Mouse (Mus musculus) kidney, adult 2 months (tissue): ENCODE results near the gene Tiam1. TPM values are rescaled to one million over a fixed set of nuclear protein-coding genes. Genes with fewer than 3 reads are reported as not detected.

Experiments
- DNase-seq: peaks from one replicate; pipeline ENCODE4 v3.0.0; 2021
- H3K27ac ChIP-seq: fragments of 200-500 bp; 2 replicates; pipeline ENCODE4 v1.5.1; 2012; ENCODE audit warnings: low read depth, low read length, control low read depth, inconsistent platforms; ENCODE audit not compliant: insufficient read depth
- H3K27me3 ChIP-seq: fragments of 200-500 bp; replicated peaks from 2 replicates; pipeline ENCODE4 v1.6.1; 2012; ENCODE audit warnings: mild to moderate bottlenecking, moderate library complexity, low read length, inconsistent platforms; ENCODE audit not compliant: control insufficient read depth, insufficient read depth
- H3K36me3 ChIP-seq: fragments of 200-500 bp; 2 replicates; pipeline ENCODE4 v1.6.1; 2012; ENCODE audit warnings: mild to moderate bottlenecking, moderate library complexity, low read length, inconsistent platforms; ENCODE audit not compliant: control insufficient read depth, insufficient read depth
- H3K4me1 ChIP-seq: fragments of 200-500 bp; 2 replicates; pipeline ENCODE4 v1.6.1; 2011; ENCODE audit warnings: low read length; ENCODE audit not compliant: control insufficient read depth, insufficient read depth
- H3K4me3 ChIP-seq: fragments of 200-500 bp; 2 replicates; pipeline ENCODE4 v1.5.1; 2011; ENCODE audit warnings: mild to moderate bottlenecking, low read depth, low read length, control low read depth; ENCODE audit not compliant: insufficient read depth
- CTCF ChIP-seq: fragments of 200-500 bp; conservative IDR thresholded peaks from 2 replicates; pipeline ENCODE4 v1.5.1; 2011; ENCODE audit warnings: low read depth, mild to moderate bottlenecking, control low read depth, low read length, moderate library complexity, mixed read lengths; ENCODE audit not compliant: insufficient read depth, insufficient read length
- POLR2A ChIP-seq: fragments of 200-500 bp; IDR thresholded peaks from one replicate; pipeline ENCODE4 v1.6.1; 2011; ENCODE audit warnings: low read depth, low read length, control low read depth
- whole genome bisulfite sequencing: fragments of 180-500 bp; shearing (Covaris S2); methylation state at CpG from one replicate; pipeline ENCODE4 v1.1.7; 2018; 5-methylcytosine and 5-hydroxymethylcytosine counted together
- polyA plus RNA-seq: library from polyadenylated mRNA; depleted of rRNA; stranded (reverse); fragments of >200 nt; gene quantifications from 2 replicates; pipeline ENCODE4 v1.2.3, GENCODE M21; 2012

The Tiam1 gene
- polyA plus RNA-seq, 1 experiment, result 4.0 TPM

- Histone ChIP-seq H3K36me3 (no peaks in the 10 kb centered on the region), H3K27ac (no peak overlapping the region), H3K4me1 (no peaks in the 10 kb centered on the region), H3K4me3 (no peak overlapping the region), H3K27me3 (no peaks in the 10 kb centered on the region)
- DNase-seq, result no peak
- WGBS, result 89% methylated on average over 8 of the region's 8 CpGs
- no peak for TF ChIP-seq POLR2A
- no peak for TF ChIP-seq CTCF
These were observed 298.1 kb downstream of the Tiam1 start for GRCm38 (mm10) chr16:89845461-89845860.

- H3K27ac ChIP-seq, result no peak overlapping the region
- TF ChIP-seq CTCF (peak; percentile 81), POLR2A (no peak)
- WGBS, result 37% methylated on average over 5 of the region's 5 CpGs
- H3K4me1 ChIP-seq, result no peaks in the 10 kb centered on the region
- no peaks in the 10 kb centered on the region for H3K27me3 ChIP-seq
- H3K4me3 ChIP-seq, result no peak overlapping the region
- DNase-seq, result peak; percentile 63
- H3K36me3 ChIP-seq, result no peaks in the 10 kb centered on the region
These were observed 299.0 kb downstream of the Tiam1 start for GRCm38 (mm10) chr16:89844580-89844979.

- Histone ChIP-seq H3K36me3 (no peaks in the 10 kb centered on the region), H3K27ac (no peak overlapping the region), H3K4me1 (no peaks in the 10 kb centered on the region), H3K4me3 (no peak overlapping the region), H3K27me3 (no peaks in the 10 kb centered on the region)
- 76% methylated on average over 6 of the region's 6 CpGs for WGBS
- no peak for DNase-seq
- no peak for TF ChIP-seq POLR2A
- TF ChIP-seq CTCF, result no peak
These were observed 301.7 kb downstream of the Tiam1 start for GRCm38 (mm10) chr16:89841894-89842293.

- no peak overlapping the region for H3K27ac ChIP-seq
- no peak for DNase-seq
- no peaks in the 10 kb centered on the region for H3K27me3 ChIP-seq
- H3K4me3 ChIP-seq, result no peak overlapping the region
- 95% methylated on average over 6 of the region's 6 CpGs for WGBS
- H3K36me3 ChIP-seq, result no peaks in the 10 kb centered on the region
- H3K4me1 ChIP-seq, result no peaks in the 10 kb centered on the region
- no peak for TF ChIP-seq POLR2A
- no peak for TF ChIP-seq CTCF
These were observed 303.2 kb downstream of the Tiam1 start for GRCm38 (mm10) chr16:89840361-89840760.

GRCm38 (mm10) chr16:89839829-89840228 lies 303.7 kb downstream of the Tiam1 start:
- H3K4me1 ChIP-seq, result no peaks in the 10 kb centered on the region

GRCm38 (mm10) chr16:89837096-89837495 lies 306.5 kb downstream of the Tiam1 start:
- WGBS, result 66% methylated on average over 9 of the region's 9 CpGs
- H3K27me3 ChIP-seq, result no peaks in the 10 kb centered on the region
- DNase-seq, result no peak
- H3K4me3 ChIP-seq, result no peak overlapping the region
- TF ChIP-seq POLR2A, result no peak
- no peak for TF ChIP-seq CTCF
- H3K36me3 ChIP-seq, result no peaks in the 10 kb centered on the region
- no peak overlapping the region for H3K27ac ChIP-seq
- no peaks in the 10 kb centered on the region for H3K4me1 ChIP-seq

More at GRCm38 (mm10) chr16:89839829-89840228, 303.7 kb downstream of the Tiam1 start:
- H3K27me3 ChIP-seq, result no peaks in the 10 kb centered on the region
- no peak overlapping the region for H3K27ac ChIP-seq
- H3K4me3 ChIP-seq, result no peak overlapping the region
- DNase-seq, result no peak
- TF ChIP-seq CTCF (no peak), POLR2A (no peak)
- H3K36me3 ChIP-seq, result no peaks in the 10 kb centered on the region
- 91% methylated on average over 5 of the region's 5 CpGs for WGBS

- no peaks in the 10 kb centered on the region for H3K4me1 ChIP-seq
- 81% methylated on average over 7 of the region's 7 CpGs for WGBS
- no peak for TF ChIP-seq CTCF
- no peak for TF ChIP-seq POLR2A
These were observed 308.0 kb downstream of the Tiam1 start for GRCm38 (mm10) chr16:89835551-89835950.

GRCm38 (mm10) chr16:89833011-89833410 lies 310.6 kb downstream of the Tiam1 start:
- TF ChIP-seq POLR2A (no peak), CTCF (no peak)
- 91% methylated on average over 11 of the region's 11 CpGs for WGBS
- no peaks in the 10 kb centered on the region for H3K36me3 ChIP-seq
- DNase-seq, result no peak
- no peaks in the 10 kb centered on the region for H3K4me1 ChIP-seq
- no peaks in the 10 kb centered on the region for H3K27me3 ChIP-seq
- H3K4me3 ChIP-seq, result no peak overlapping the region
- no peak overlapping the region for H3K27ac ChIP-seq

More at GRCm38 (mm10) chr16:89835551-89835950, 308.0 kb downstream of the Tiam1 start:
- Histone ChIP-seq H3K27ac (no peak overlapping the region), H3K36me3 (no peaks in the 10 kb centered on the region), H3K4me3 (no peak overlapping the region), H3K27me3 (no peaks in the 10 kb centered on the region)
- no peak for DNase-seq
